In the genomic region with DNA sequence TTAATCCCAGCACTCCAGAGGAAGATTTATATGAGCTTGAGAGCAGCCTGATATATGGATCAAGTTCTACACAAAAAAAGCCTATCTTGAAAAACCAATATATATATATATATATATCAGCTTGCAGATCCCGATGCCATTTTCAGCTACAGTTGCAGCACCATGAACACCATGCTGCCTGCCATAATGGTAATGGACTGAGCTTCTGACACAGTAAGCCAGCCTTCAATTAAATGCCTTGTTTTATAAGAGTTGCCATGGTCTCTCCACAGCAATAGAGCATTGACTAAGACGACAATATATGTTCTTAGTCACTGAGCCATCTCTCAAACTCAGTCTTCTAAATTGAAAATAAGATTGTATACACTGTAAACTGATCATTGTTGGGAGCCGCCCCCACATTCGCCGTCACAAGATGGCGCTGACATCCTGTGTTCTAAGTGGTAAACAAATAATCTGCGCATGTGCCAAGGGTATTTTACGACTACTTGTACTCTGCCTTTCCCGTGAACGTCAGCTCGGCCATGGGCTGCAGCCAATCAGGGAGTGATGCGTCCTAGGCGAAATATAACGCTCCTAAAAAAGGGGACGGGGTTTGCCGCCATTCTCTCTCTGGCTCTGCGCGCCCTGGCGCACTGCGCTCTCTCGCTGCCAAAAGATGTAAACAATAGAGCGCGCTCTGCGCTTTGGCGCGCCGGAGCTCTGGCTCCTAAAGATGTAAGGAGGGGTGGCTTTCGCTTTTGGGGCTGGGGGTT, we compare ENCODE assay signal across 7 mouse cellular contexts.
DNase-seq lines count a peak whose midpoint lies in the region; ATAC-seq and TF ChIP-seq lines count a peak whose summit lies in the region.
"Not testable (repeated sequence)": the region's sequence is repeated elsewhere in the genome, so short reads cannot be mapped to it uniquely, and the experiment has no call there.

No protein-coding gene starts in this region.

- WGBS in forebrain, embryonic 14.5 days: 96% methylated on average over 24 of the region's 28 CpGs
- WGBS in heart, embryonic 12.5 days: 81% methylated on average over 27 of the region's 28 CpGs
- 88% methylated on average over 28 of the region's 28 CpGs for WGBS in hindbrain, embryonic 15.5 days
- WGBS in midbrain, embryonic 13.5 days: 78% methylated on average over 28 of the region's 28 CpGs
- 77% methylated on average over 26 of the region's 28 CpGs for WGBS in neural tube, embryonic 13.5 days
- 91% methylated on average over 28 of the region's 28 CpGs for WGBS in small intestine, adult 2 months

- H3K4me3 ChIP-seq in forebrain, embryonic 14.5 days (ENCODE audit: low read depth, low read length): not testable (repeated sequence)
- H3K4me3 ChIP-seq in heart, embryonic 12.5 days: 0 out of 2 replicates have a peak overlapping the region, but pooled peaks have one; percentile 15
- H3K4me3 ChIP-seq in hindbrain, embryonic 15.5 days: peak overlapping the region; percentile 24; the same call in 1 of the 2 replicates
- 0 out of 2 replicates have a peak overlapping the region, but pooled peaks have one; percentile 13 for H3K4me3 ChIP-seq in midbrain, embryonic 13.5 days (replicated peaks)
- H3K4me3 ChIP-seq in neural tube, embryonic 13.5 days: peak overlapping the region; percentile 9; the same call in 1 of the 2 replicates
- 0 out of 2 replicates have a peak overlapping the region, but pooled peaks have one; percentile 16 for H3K4me3 ChIP-seq in small intestine, adult 2 months (ENCODE audit: low read depth, low read length)

- not testable (repeated sequence) for H3K4me2 ChIP-seq in forebrain, embryonic 14.5 days (ENCODE audit: low read length); heart, embryonic 12.5 days; midbrain, embryonic 13.5 days (replicated peaks)
- H3K4me2 ChIP-seq in hindbrain, embryonic 15.5 days: peak overlapping the region; percentile 17; the same call in 1 of the 2 replicates
- H3K4me2 ChIP-seq in neural tube, embryonic 13.5 days: 0 out of 2 replicates have a peak overlapping the region, but pooled peaks have one; percentile 11

- not testable (repeated sequence) for TF ChIP-seq CTCF in brain, embryonic 14.5 days (IDR thresholded peaks at IDR 0.05; ENCODE audit: borderline replicate concordance, extremely low read depth, insufficient read depth, insufficient read length); small intestine, adult 2 months (IDR thresholded peaks at IDR 0.05; ENCODE audit: extremely low read depth, insufficient read length, insufficient replicate concordance, low read depth, low read length)

- H3K4me1 ChIP-seq in forebrain, embryonic 14.5 days (ENCODE audit: control insufficient read depth, insufficient read depth, low read length); heart, embryonic 12.5 days (replicated peaks); hindbrain, embryonic 15.5 days (replicated peaks); midbrain, embryonic 13.5 days (replicated peaks); neural tube, embryonic 13.5 days (replicated peaks); small intestine, adult 2 months (ENCODE audit: control insufficient read depth, insufficient read depth, insufficient read length, low read length): not testable (repeated sequence)

- TF ChIP-seq POLR2A in brain, embryonic 14.5 days (IDR thresholded peaks at IDR 0.05; ENCODE audit: borderline replicate concordance, extremely low read depth, insufficient read depth, insufficient read length, poor library complexity, severe bottlenecking); small intestine, adult 2 months (IDR thresholded peaks at IDR 0.05; ENCODE audit: low read depth, low read length): not testable (repeated sequence)

- not testable (repeated sequence) for H3K9ac ChIP-seq in forebrain, embryonic 14.5 days (ENCODE audit: low read length); heart, embryonic 12.5 days; hindbrain, embryonic 15.5 days; midbrain, embryonic 13.5 days (replicated peaks); neural tube, embryonic 13.5 days

- not testable (repeated sequence) for H3K27ac ChIP-seq in forebrain, embryonic 14.5 days (ENCODE audit: low read depth, low read length); heart, embryonic 12.5 days (ENCODE audit: poor library complexity, severe bottlenecking); hindbrain, embryonic 15.5 days (replicated peaks); midbrain, embryonic 13.5 days; neural tube, embryonic 13.5 days (replicated peaks); small intestine, adult 2 months (ENCODE audit: insufficient read depth, low read depth, low read length)

- H3K9me3 ChIP-seq in forebrain, embryonic 14.5 days (replicated peaks; ENCODE audit: control insufficient read depth, low read length); heart, embryonic 12.5 days (replicated peaks); hindbrain, embryonic 15.5 days; midbrain, embryonic 13.5 days; neural tube, embryonic 13.5 days: not testable (repeated sequence)

- not testable (repeated sequence) for H3K36me3 ChIP-seq in forebrain, embryonic 14.5 days (ENCODE audit: control insufficient read depth, insufficient read depth, low read length); heart, embryonic 12.5 days; hindbrain, embryonic 15.5 days; midbrain, embryonic 13.5 days; neural tube, embryonic 13.5 days; small intestine, adult 2 months (ENCODE audit: control insufficient read depth, insufficient read depth, low read length)

- ATAC-seq in forebrain, embryonic 14.5 days: peak; percentile 65; the same call in 1 of the 2 replicates
- ATAC-seq in heart, embryonic 12.5 days (ENCODE audit: insufficient number of reproducible peaks, low FRiP score); hindbrain, embryonic 15.5 days (ENCODE audit: low FRiP score, low read depth): not testable (repeated sequence)
- ATAC-seq in midbrain, embryonic 13.5 days: 0 out of 2 replicates have a peak, but pooled peaks have one; percentile 63
- ATAC-seq in neural tube, embryonic 13.5 days (ENCODE audit: low read depth): peak; percentile 40

- DNase-seq in brain, embryonic 14.5 days (ENCODE audit: low read depth): peak; percentile 39
- DNase-seq in forebrain, embryonic 14.5 days (ENCODE audit: low spot score): not testable (repeated sequence)

- H3K27me3 ChIP-seq in forebrain, embryonic 14.5 days (replicated peaks; ENCODE audit: control insufficient read depth, insufficient read depth, low read length); heart, embryonic 12.5 days (replicated peaks); hindbrain, embryonic 15.5 days; midbrain, embryonic 13.5 days; neural tube, embryonic 13.5 days; small intestine, adult 2 months (ENCODE audit: control insufficient read depth, insufficient read depth, low read length): not testable (repeated sequence)
